Mouse (Mus musculus) neutrophil, adult 59 days (primary cell): ENCODE results near the gene Fbxo44. TPM values are rescaled to one million over a fixed set of nuclear protein-coding genes. Genes with fewer than 3 reads are reported as not detected.

Experiments used
- total RNA-seq, 2 experiments: library from RNA; stranded (reverse); gene quantifications; 1 replicate in 1 of 2; 2 replicates in 1 of 2; pipeline ENCODE4 v1.2.4; 2023

The Fbxo44 gene
- 1 to 10 TPM; 1.1 to 1.3 TPM for total RNA-seq

DNA sequence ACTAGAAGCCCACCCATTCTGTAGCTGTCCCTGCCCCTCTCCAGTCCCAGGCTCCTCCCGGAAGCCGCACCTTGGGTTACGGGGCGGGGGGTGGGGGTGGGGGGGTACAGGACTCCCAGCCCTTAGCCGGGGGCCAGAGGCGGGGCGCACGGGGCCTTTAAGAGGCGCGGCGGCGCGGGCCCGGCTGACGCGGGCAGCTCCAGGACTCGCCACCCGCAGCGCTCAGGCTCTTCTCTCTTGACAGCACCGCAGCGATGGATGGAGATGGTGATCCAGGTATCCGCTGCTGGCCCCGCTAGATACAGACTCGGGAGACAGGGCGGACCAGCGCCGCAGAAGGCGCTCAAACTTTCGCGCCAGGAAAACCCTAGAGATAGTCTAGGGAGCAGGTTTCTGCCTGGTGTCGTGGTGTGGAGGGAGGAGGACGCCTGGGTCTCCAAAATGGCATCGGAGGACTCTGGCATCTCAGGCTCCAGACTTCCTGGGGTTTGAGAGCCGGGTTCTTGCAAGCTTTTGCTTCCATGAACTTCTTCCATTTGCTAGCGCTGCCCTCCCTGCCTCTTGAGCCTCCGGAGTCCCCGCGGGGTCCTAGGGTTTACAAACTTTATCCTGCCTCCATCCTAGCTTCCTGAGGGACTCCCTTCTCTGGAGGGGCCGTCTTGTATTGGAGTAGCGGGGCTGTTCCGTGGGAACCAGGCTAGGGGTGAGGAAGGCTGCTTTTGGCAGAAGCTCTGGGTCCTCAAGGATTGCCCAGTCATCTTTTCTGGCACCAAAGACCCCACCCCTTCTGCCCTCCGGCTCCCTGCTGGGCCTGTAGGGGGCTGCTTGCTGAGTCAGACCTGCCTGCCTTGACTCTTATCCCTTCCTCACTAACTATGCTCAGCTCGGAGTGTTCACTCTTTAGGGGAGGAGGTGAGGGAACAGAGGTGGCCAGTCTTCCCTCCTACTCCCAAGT lies at the start of gene Fbxo44, which contains the start of gene Fbxo2:
Gene Fbxo44, minus strand, starts transcription at position 47 of the 955 bp plus-strand sequence.
Gene Fbxo2, plus strand, starts transcription at position 186 of the 955 bp plus-strand sequence.

DNA sequence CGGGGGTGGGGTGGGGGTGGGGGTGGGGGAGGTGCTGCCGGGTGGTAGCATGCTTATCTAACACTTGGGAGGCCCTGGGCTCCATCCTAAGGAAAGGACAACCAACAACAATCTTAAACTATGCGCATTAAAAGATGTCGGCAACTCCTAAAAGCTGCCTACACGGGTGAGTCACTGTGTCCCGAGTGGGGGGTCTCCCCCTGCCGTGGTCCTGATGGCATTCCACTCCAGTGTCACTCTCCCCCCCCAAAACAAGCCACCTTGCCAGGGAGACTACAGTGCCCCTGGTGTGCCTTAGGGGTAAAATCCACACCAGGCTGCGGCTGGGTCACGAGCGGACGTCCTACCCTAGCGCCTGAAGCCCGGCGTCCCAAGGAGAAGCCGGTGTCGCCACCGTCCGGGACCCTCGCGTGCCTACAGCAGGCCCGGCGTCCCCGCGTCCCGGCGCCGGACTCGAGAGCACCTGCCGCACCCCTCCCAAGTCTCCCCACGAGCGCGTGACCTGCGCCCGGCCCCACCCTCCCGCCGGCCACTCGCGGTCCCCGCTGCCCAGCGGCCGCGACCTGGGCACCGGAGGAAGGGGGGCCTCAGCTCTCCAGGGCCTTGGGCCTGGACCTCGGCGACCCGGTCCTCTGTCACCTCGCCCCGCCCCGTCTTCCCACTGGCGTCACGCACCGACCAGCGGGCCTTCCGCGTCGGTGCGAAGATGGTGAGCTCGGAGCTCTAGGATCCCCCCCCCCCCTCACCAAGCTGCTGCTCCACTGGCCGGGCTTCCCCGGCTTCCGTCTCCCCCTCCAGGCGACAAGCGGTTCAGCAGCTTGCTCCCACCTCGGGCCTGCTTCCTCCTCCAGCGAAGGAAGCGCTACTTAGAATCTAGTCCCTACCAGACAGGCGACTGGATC lies 8.8 kb downstream of the Fbxo44 start, which contains the start of gene Fbxo6:
Gene Fbxo6, minus strand, starts transcription at position 874 of the 902 bp plus-strand sequence.

DNA sequence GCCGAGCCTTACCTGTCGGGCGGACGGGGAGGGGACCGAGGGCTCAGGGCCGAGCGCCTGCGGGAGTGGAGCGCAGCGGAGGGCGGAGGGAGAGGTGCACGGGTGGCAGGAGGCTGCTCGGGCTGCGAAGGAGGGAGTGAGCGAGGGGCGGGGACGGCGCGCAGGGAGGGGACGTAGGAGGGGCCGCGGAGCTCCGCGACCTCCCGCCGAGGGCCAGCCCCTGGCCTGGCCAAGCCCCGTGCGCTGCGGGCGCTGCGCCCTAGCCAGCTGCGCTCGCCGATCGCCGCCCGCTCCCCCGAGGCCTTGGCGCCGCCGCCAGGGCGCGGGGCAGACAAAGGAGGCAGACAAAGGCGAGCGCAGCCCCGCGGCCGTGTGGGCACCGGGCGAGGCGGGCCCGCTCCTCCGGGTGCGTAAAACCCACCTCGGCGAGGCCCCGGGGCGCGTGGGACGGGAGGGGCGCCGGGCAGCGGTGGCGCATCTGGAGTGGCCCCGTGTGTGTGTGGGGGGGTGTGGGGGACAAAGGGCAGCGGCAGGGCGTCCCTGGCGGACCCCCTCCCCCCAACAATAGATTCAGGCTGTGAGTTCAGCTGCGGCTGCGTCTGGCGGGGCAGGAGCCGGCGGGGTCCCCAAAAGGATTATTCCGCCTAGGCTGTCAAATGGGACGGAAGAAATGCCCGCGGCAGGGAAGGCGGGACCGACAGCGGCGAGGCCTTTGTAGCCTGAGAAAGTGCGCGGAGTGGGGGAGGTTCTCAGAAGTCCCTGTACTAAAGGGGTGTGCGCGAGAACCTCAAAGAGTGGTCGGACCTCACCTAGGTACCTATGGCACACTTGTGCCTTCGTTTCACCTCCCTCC lies 29.5 kb downstream of the Fbxo44 start, which contains the start of gene Draxin:
Gene Draxin, minus strand, starts transcription at position 138 of the 853 bp plus-strand sequence.

DNA sequence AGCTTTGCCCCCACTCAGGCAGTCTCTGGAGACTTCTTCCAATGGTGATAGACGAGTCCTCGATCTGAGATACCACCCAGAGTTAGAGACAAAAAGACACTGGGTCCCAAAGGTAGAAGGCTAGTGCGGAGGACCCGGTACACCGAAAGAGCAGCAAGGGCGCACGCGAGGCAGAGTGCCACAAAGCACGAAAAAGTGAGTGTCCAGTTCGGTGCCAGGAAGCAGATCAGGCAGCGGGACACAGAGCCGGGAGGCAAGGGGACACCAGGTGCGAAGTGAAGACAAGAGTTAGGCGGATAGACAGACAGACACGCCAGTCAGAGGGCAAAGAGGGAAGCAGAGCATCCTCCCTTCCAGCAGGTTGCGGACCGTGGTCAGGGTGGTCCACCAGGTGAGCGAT lies 30.1 kb downstream of the Fbxo44 start, which contains the start of gene Mad2l2:
Gene Mad2l2, plus strand, starts transcription at position 252 of the 400 bp plus-strand sequence.

Other genes starting within 250 kb of the Fbxo44 start
- gene Plod1, start 223.7 kb downstream of the Fbxo44 start, total RNA-seq: 10 to 100 TPM; 20.2 to 20.7 TPM
- gene 2510039O18Rik, start 219.6 kb downstream of the Fbxo44 start, total RNA-seq: 10 to 100 TPM; 59.4 to 61.8 TPM
- not detected for gene Nppb, start 174.7 kb downstream of the Fbxo44 start, total RNA-seq
- gene Nppa, start 159.8 kb downstream of the Fbxo44 start, total RNA-seq: not detected
- 10 to 100 TPM in 1 of 2 experiments, 1 to 10 TPM in 1; 9.6 to 12.2 TPM for gene Clcn6, start 121.7 kb downstream of the Fbxo44 start, total RNA-seq
- 10 to 100 TPM; 11.4 to 12.5 TPM for gene Mthfr, start 121.4 kb downstream of the Fbxo44 start, total RNA-seq
- gene Agtrap, start 72.5 kb downstream of the Fbxo44 start, total RNA-seq: 10 to 100 TPM; 59.8 to 67.7 TPM
- gene Mad2l2, start 30.1 kb downstream of the Fbxo44 start, total RNA-seq: 10 to 100 TPM in 1 of 2 experiments, 1 to 10 TPM in 1; 9.2 to 12.4 TPM
- gene Draxin, start 29.8 kb downstream of the Fbxo44 start, total RNA-seq: not detected
- 10 to 100 TPM; 14.8 to 19.8 TPM for gene Fbxo6, start 8.3 kb downstream of the Fbxo44 start, total RNA-seq
- gene Fbxo2, start 139 bp upstream of the Fbxo44 start, total RNA-seq: not detected
- not detected for gene Disp3, start 127.5 kb upstream of the Fbxo44 start, total RNA-seq